Comparison of ENCODE assay signal across 12 mouse cellular contexts in the genomic region with DNA sequence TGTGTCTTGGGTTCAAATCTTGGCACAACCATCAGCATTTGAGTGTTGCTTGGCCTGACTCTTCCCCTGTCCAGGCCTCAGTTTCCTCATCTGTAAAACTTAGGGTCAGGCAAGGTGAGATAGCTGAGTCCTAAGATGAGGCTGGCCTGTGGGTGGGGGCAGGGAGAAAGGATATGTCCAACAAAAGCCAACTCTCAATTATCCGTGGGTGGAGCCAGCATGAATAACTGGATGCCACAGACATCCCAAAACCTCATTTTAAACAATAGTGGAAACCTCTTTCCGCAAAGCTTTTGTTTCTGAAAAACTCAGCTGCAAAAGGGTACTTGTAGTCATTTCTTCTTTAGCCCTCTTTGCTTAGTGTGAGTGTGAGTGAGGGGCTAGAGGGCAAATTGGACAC. TPM values are rescaled to one million over a fixed set of nuclear protein-coding genes. Genes with fewer than 3 reads are reported as not detected.
DNase-seq lines count a peak whose midpoint lies in the region; ATAC-seq and TF ChIP-seq lines count a peak whose summit lies in the region.
"Had no signal": no experiment of that assay in that cellular context is flagged by ENCODE, and none has a peak within 500 bp of the region (broad histone marks: within the 10 kb centered on the region; RNA-seq: fewer than 3 reads in every experiment).

No protein-coding gene starts in this region.

- no peaks in the 10 kb centered on the region for H3K36me3 ChIP-seq in heart, embryonic 12.5 days
- peaks cover 8% of the 10 kb centered on the region for H3K36me3 ChIP-seq in E14TG2a.4 (ENCODE audit: insufficient read depth, low read length)
- H3K36me3 ChIP-seq in hindbrain, embryonic 10.5 days: peaks cover 2% of the 10 kb centered on the region; the same call in 1 of the 2 replicates
- no peaks in the 10 kb centered on the region for H3K36me3 ChIP-seq in midbrain, embryonic 12.5 days

- peaks cover 81% of the 10 kb centered on the region for H3K4me1 ChIP-seq in heart, embryonic 12.5 days (replicated peaks)
- H3K4me1 ChIP-seq in E14TG2a.4 (replicated peaks; ENCODE audit: low read depth, low read length): peaks cover 89% of the 10 kb centered on the region
- H3K4me1 ChIP-seq in hindbrain, embryonic 10.5 days (replicated peaks): peaks cover 93% of the 10 kb centered on the region
- peaks cover 81% of the 10 kb centered on the region for H3K4me1 ChIP-seq in midbrain, embryonic 12.5 days

- 0 out of 2 replicates have a peak overlapping the region, but pooled peaks have one; percentile 42 for H3K27ac ChIP-seq in heart, embryonic 12.5 days (ENCODE audit: poor library complexity, severe bottlenecking)
- peak overlapping the region; percentile 99 for H3K27ac ChIP-seq in hindbrain, embryonic 10.5 days
- H3K27ac ChIP-seq in midbrain, embryonic 12.5 days (replicated peaks): peak overlapping the region; percentile 97

- peak overlapping the region; percentile 97; the same call in 1 of the 2 replicates for H3K9ac ChIP-seq in heart, embryonic 12.5 days
- peak overlapping the region; percentile 99; the same call in 1 of the 2 replicates for H3K9ac ChIP-seq in midbrain, embryonic 12.5 days (replicated peaks)

- no peaks in the 10 kb centered on the region for H3K9me3 ChIP-seq in heart, embryonic 12.5 days (replicated peaks)
- H3K9me3 ChIP-seq in E14TG2a.4 (ENCODE audit: low read length): no peaks in the 10 kb centered on the region
- H3K9me3 ChIP-seq in hindbrain, embryonic 10.5 days: no peaks in the 10 kb centered on the region
- H3K9me3 ChIP-seq in midbrain, embryonic 12.5 days: no peaks in the 10 kb centered on the region

- no peaks in the 10 kb centered on the region for H3K27me3 ChIP-seq in heart, embryonic 12.5 days (replicated peaks)
- no peaks in the 10 kb centered on the region for H3K27me3 ChIP-seq in E14TG2a.4 (ENCODE audit: insufficient read depth, low read length)
- no peaks in the 10 kb centered on the region for H3K27me3 ChIP-seq in hindbrain, embryonic 10.5 days (ENCODE audit: insufficient read depth, poor library complexity, severe bottlenecking)
- H3K27me3 ChIP-seq in midbrain, embryonic 12.5 days: no peaks in the 10 kb centered on the region

- peak overlapping the region; percentile 87 for H3K4me3 ChIP-seq in heart, embryonic 12.5 days
- H3K4me3 ChIP-seq in E14TG2a.4 (replicated peaks; ENCODE audit: low read length): peak overlapping the region; percentile 90
- peak overlapping the region; percentile 90 for H3K4me3 ChIP-seq in hindbrain, embryonic 10.5 days
- H3K4me3 ChIP-seq in midbrain, embryonic 12.5 days: peak overlapping the region; percentile 88

- no peak for DNase-seq in heart, adult 11 months
- DNase-seq in hindbrain, embryonic 10.5 days (ENCODE audit: low spot score): no peak
- no peak for DNase-seq in spleen, adult 18-20 months
- DNase-seq in c-Kit-positive CD71-positive TER-119-positive erythroid progenitor cells, embryonic 14.5 days (ENCODE audit: low spot score): no peak
- no peak for DNase-seq in yolk sac, embryonic 10.5 days (ENCODE audit: low spot score)
- DNase-seq: B cell, adult 2 months; cerebellum, postnatal 25 days; gastrocnemius, postnatal 25 days; thymus, adult 18-20 months had no signal

- 68% methylated on average over 2 of the region's 2 CpGs for WGBS in heart, embryonic 12.5 days
- 43% methylated on average over 2 of the region's 2 CpGs for WGBS in hindbrain, embryonic 10.5 days
- 36% methylated on average over 2 of the region's 2 CpGs for WGBS in midbrain, embryonic 12.5 days

- no peak for ATAC-seq in heart, embryonic 12.5 days (ENCODE audit: insufficient number of reproducible peaks, low FRiP score)
- no peak for ATAC-seq in midbrain, embryonic 12.5 days (ENCODE audit: low FRiP score, low read depth)

- TF ChIP-seq CTCF in E14TG2a.4 (conservative IDR thresholded peaks at IDR 0.05; ENCODE audit: low read length): no peak

- peak overlapping the region; percentile 78 for H3K4me2 ChIP-seq in heart, embryonic 12.5 days
- peak overlapping the region; percentile 100 for H3K4me2 ChIP-seq in midbrain, embryonic 12.5 days (replicated peaks)

RNA-seq across cellular contexts. Expression of a gene that starts 2.3 kb away (rescaled TPM):
- 24.9 and 25.5 TPM in 2 replicates for polyA plus RNA-seq in heart, embryonic 12.5 days (2016; fragmentation: Nextera tagmentation; extraction: Ambion mirVana)
- 27.3 and 27.9 TPM in 2 replicates for polyA plus RNA-seq in hindbrain, embryonic 10.5 days (2016; fragmentation: Nextera tagmentation; extraction: Ambion mirVana)
- polyA plus RNA-seq in midbrain, embryonic 12.5 days (2016; fragmentation: Nextera tagmentation; extraction: Ambion mirVana): 28.2 and 35.6 TPM in 2 replicates

RNA-seq across cellular contexts. Expression of a gene that starts 28.0 kb away (rescaled TPM):
- 127 and 128 TPM in 2 replicates for polyA plus RNA-seq in heart, embryonic 12.5 days (2016; fragmentation: Nextera tagmentation; extraction: Ambion mirVana)
- 88.0 and 131 TPM in 2 replicates for polyA plus RNA-seq in hindbrain, embryonic 10.5 days (2016; fragmentation: Nextera tagmentation; extraction: Ambion mirVana)
- polyA plus RNA-seq in midbrain, embryonic 12.5 days (2016; fragmentation: Nextera tagmentation; extraction: Ambion mirVana): 112 and 123 TPM in 2 replicates

RNA-seq across cellular contexts. Expression of a gene that starts 37.2 kb away (rescaled TPM):
- polyA plus RNA-seq in heart, embryonic 12.5 days (2016; fragmentation: Nextera tagmentation; extraction: Ambion mirVana): 8.1 and 8.4 TPM in 2 replicates
- 21.3 and 27.5 TPM in 2 replicates for polyA plus RNA-seq in hindbrain, embryonic 10.5 days (2016; fragmentation: Nextera tagmentation; extraction: Ambion mirVana)
- 17.8 and 19.2 TPM in 2 replicates for polyA plus RNA-seq in midbrain, embryonic 12.5 days (2016; fragmentation: Nextera tagmentation; extraction: Ambion mirVana)

RNA-seq across cellular contexts. Expression of a gene that starts 42.9 kb away (rescaled TPM):
- 14.8 and 16.4 TPM in 2 replicates for polyA plus RNA-seq in heart, embryonic 12.5 days (2016; fragmentation: Nextera tagmentation; extraction: Ambion mirVana)
- 10.3 and 12.6 TPM in 2 replicates for polyA plus RNA-seq in hindbrain, embryonic 10.5 days (2016; fragmentation: Nextera tagmentation; extraction: Ambion mirVana)
- polyA plus RNA-seq in midbrain, embryonic 12.5 days (2016; fragmentation: Nextera tagmentation; extraction: Ambion mirVana): 7.7 and 11.1 TPM in 2 replicates

RNA-seq across cellular contexts. Expression of a gene that starts 43.0 kb away (rescaled TPM):
- 77.6 and 77.7 TPM in 2 replicates for polyA plus RNA-seq in heart, embryonic 12.5 days (2016; fragmentation: Nextera tagmentation; extraction: Ambion mirVana)
- 60.7 and 62.7 TPM in 2 replicates for polyA plus RNA-seq in hindbrain, embryonic 10.5 days (2016; fragmentation: Nextera tagmentation; extraction: Ambion mirVana)
- 55.9 and 58.5 TPM in 2 replicates for polyA plus RNA-seq in midbrain, embryonic 12.5 days (2016; fragmentation: Nextera tagmentation; extraction: Ambion mirVana)

Comparison
In these comparisons a context has a peak if more than half of its experiments do, and no peak if none do; other contexts are left out.
1. H3K27ac ChIP-seq: peak in every context shown above with its lines; median percentile 99 in hindbrain, embryonic 10.5 days; 97 in midbrain, embryonic 12.5 days; 42 in heart, embryonic 12.5 days.